Mouse (Mus musculus): Measurements from ENCODE around the gene Wipi2.

- TF ChIP-seq CTCF (IDR thresholded peaks at IDR 0.05; ENCODE audit: extremely low read depth, insufficient read length, insufficient replicate concordance, low read depth, low read length) (no peak), POLR2A (IDR thresholded peaks at IDR 0.05; ENCODE audit: low read depth, low read length) (no peak)
Measured at GRCm38 (mm10) chr5:142709436-142709835, 81.9 kb downstream of the Wipi2 start.

All from small intestine, adult 2 months (tissue).